Mouse (Mus musculus): ENCODE measurements around the gene Mdp1. TPM values are rescaled to one million over a fixed set of nuclear protein-coding genes. Genes with fewer than 3 reads are reported as not detected.

Mdp1 gene
- 10 to 100 TPM; 15.9 TPM for total RNA-seq (2023)

GRCm38 (mm10) chr14:55659960-55660573 is at the start of gene Mdp1:
Gene Mdp1, minus strand, starts transcription at chr14:55660508.

GRCm38 (mm10) chr14:55681160-55682117 is 21.1 kb upstream of the Mdp1 start, which contains the start of gene Tinf2:
Gene Tinf2, minus strand, starts transcription at chr14:55681820.

GRCm38 (mm10) chr14:55671833-55672740 is 11.8 kb upstream of the Mdp1 start, which contains the start of the genes Gmpr2 and Nedd8:
Gene Gmpr2, plus strand, starts transcription at chr14:55671941.
Gene Nedd8, minus strand, starts transcription at chr14:55672124.

GRCm38 (mm10) chr14:55649884-55650283 is 10.4 kb downstream of the Mdp1 start, which contains the start of gene Tssk4:
Gene Tssk4, plus strand, starts transcription at chr14:55650184.

GRCm38 (mm10) chr14:55643060-55643907 is 17.0 kb downstream of the Mdp1 start, which contains the start of gene Tm9sf1:
Gene Tm9sf1, minus strand, starts transcription at chr14:55643806.

GRCm38 (mm10) chr14:55637795-55638194 is 22.5 kb downstream of the Mdp1 start, which contains the start of gene Gm49378:
Gene Gm49378, minus strand, starts transcription at chr14:55637895.

GRCm38 (mm10) chr14:55635523-55636007 is 24.7 kb downstream of the Mdp1 start, which contains the start of gene Ipo4:
Gene Ipo4, minus strand, starts transcription at chr14:55635957.

GRCm38 (mm10) chr14:55617822-55618221 is 42.5 kb downstream of the Mdp1 start, which contains the start of gene Rec8:
Gene Rec8, plus strand, starts transcription at chr14:55618037.

Other genes starting within 250 kb of the Mdp1 start
- 10 to 100 TPM; 14.0 to 26.8 TPM for gene Dhrs4, start 181.8 kb downstream of the Mdp1 start, total RNA-seq (2023)
- gene Carmil3, start 169.9 kb downstream of the Mdp1 start, total RNA-seq (2023) = under 1 TPM; 0.11 to 0.35 TPM
- gene Cpne6, start 150.1 kb downstream of the Mdp1 start, total RNA-seq (2023) = not detected
- gene Nrl, start 135.5 kb downstream of the Mdp1 start, total RNA-seq (2023) = not detected
- 10 to 100 TPM; 28.8 to 36.8 TPM for gene Pck2, start 120.2 kb downstream of the Mdp1 start, total RNA-seq (2023)
- gene Dcaf11, start 100.5 kb downstream of the Mdp1 start, total RNA-seq (2023) = 10 to 100 TPM; 48.3 to 50.3 TPM
- 10 to 100 TPM in 1 of 2 experiments, 1 to 10 TPM in 1; 8.6 to 10.4 TPM for gene A730061H03Rik, start 100.1 kb downstream of the Mdp1 start, total RNA-seq (2023)
- not detected for gene Fitm1, start 84.9 kb downstream of the Mdp1 start, total RNA-seq (2023)
- gene Psme1, start 82.4 kb downstream of the Mdp1 start, total RNA-seq (2023) = 100 to 1,000 TPM; 144 to 155 TPM
- gene Emc9, start 75.2 kb downstream of the Mdp1 start, total RNA-seq (2023) = 1 to 10 TPM; 4.9 to 6.6 TPM
- 100 to 1,000 TPM; 191 to 193 TPM for gene Psme2, start 69.4 kb downstream of the Mdp1 start, total RNA-seq (2023)
- 10 to 100 TPM; 51.6 to 55.7 TPM for gene Rnf31, start 68.8 kb downstream of the Mdp1 start, total RNA-seq (2023)
- gene Irf9, start 56.9 kb downstream of the Mdp1 start, total RNA-seq (2023) = 10 to 100 TPM; 41.1 to 56.8 TPM
- gene Rec8, start 42.5 kb downstream of the Mdp1 start, total RNA-seq (2023) = 1 to 10 TPM; 1.2 to 3.1 TPM
- gene Ipo4, start 24.6 kb downstream of the Mdp1 start, total RNA-seq (2023) = 10 to 100 TPM; 12.2 to 12.4 TPM
- 1 to 10 TPM in 1 of 2 experiments, under 1 TPM in 1; 0.31 to 1.2 TPM for gene Gm49378, start 22.6 kb downstream of the Mdp1 start, total RNA-seq (2023)
- gene Tm9sf1, start 16.7 kb downstream of the Mdp1 start, total RNA-seq (2023) = 10 to 100 TPM; 34.3 to 37.8 TPM
- 1 to 10 TPM; 2.0 to 3.4 TPM for gene Tssk4, start 10.3 kb downstream of the Mdp1 start, total RNA-seq (2023)
- 10 to 100 TPM; 14.6 to 15.9 TPM for gene Gmpr2, start 11.4 kb upstream of the Mdp1 start, total RNA-seq (2023)
- gene Nedd8, start 11.6 kb upstream of the Mdp1 start, total RNA-seq (2023) = 100 to 1,000 TPM; 178 to 185 TPM
- 10 to 100 TPM; 60.2 to 61.1 TPM for gene Tinf2, start 21.3 kb upstream of the Mdp1 start, total RNA-seq (2023)
- gene Tgm1, start 53.4 kb upstream of the Mdp1 start, total RNA-seq (2023) = 1 to 10 TPM; 1.3 to 2.2 TPM
- 10 to 100 TPM; 21.0 to 23.4 TPM for gene Rabggta, start 61.8 kb upstream of the Mdp1 start, total RNA-seq (2023)
- gene Dhrs1, start 85.2 kb upstream of the Mdp1 start, total RNA-seq (2023) = 10 to 100 TPM; 57.3 to 62.3 TPM
- 10 to 100 TPM; 14.8 to 20.7 TPM for gene Nop9, start 85.2 kb upstream of the Mdp1 start, total RNA-seq (2023)
- gene Cideb, start 98.0 kb upstream of the Mdp1 start, total RNA-seq (2023) = under 1 TPM; 0.33 to 0.57 TPM
- gene Ltb4r2, start 100.9 kb upstream of the Mdp1 start, total RNA-seq (2023) = under 1 TPM; 0.55 to 0.61 TPM
- gene Ltb4r1, start 105.5 kb upstream of the Mdp1 start, total RNA-seq (2023) = 100 to 1,000 TPM; 205 to 213 TPM
- gene Adcy4, start 123.6 kb upstream of the Mdp1 start, total RNA-seq (2023) = under 1 TPM; 0.29 to 0.77 TPM
- 10 to 100 TPM; 32.4 to 37.6 TPM for gene Ripk3, start 128.4 kb upstream of the Mdp1 start, total RNA-seq (2023)
- not detected for gene Nfatc4, start 162.6 kb upstream of the Mdp1 start, total RNA-seq (2023)
- 1 to 10 TPM; 2.9 to 4.2 TPM for gene Nynrin, start 193.5 kb upstream of the Mdp1 start, total RNA-seq (2023)
- gene Cbln3, start 223.9 kb upstream of the Mdp1 start, total RNA-seq (2023) = 1 to 10 TPM in 1 of 2 experiments, under 1 TPM in 1; 0.53 to 1.3 TPM
- gene Khnyn, start 224.4 kb upstream of the Mdp1 start, total RNA-seq (2023) = 10 to 100 TPM; 62.4 to 74.0 TPM
- gene Sdr39u1, start 239.8 kb upstream of the Mdp1 start, total RNA-seq (2023) = 1 to 10 TPM; 1.9 to 2.5 TPM

Data from neutrophil, adult 83 days (primary cell).